Mouse (Mus musculus) small intestine, adult 2 months (tissue): ENCODE data around the gene Sox14.

ENCODE experiments used
- CTCF ChIP-seq: fragments of 200-500 bp; IDR thresholded peaks from 2 replicates; pipeline ENCODE4 v1.5.1; 2012; ENCODE audit warnings: low read depth, mild to moderate bottlenecking, control low read depth, inconsistent platforms, low read length, moderate library complexity, mixed read lengths; ENCODE audit not compliant: insufficient replicate concordance, insufficient read length; ENCODE audit errors: extremely low read depth
- POLR2A ChIP-seq: fragments of 200-500 bp; IDR thresholded peaks from 2 replicates; pipeline ENCODE4 v1.6.1; 2012; ENCODE audit warnings: low read depth, mild to moderate bottlenecking, control low read depth, inconsistent platforms, low read length, moderate library complexity

- TF ChIP-seq POLR2A = no peak
- TF ChIP-seq CTCF = no peak
Observed at GRCm38 (mm10) chr9:99853356-99853755, 22.6 kb downstream of the Sox14 start.
